Mouse (Mus musculus): ENCODE measurements at regions not wholly inside any gene's neighbourhood (a gene's known extent, or its start where the extent isn't known, plus 50 kb on each side); places are given as distances from the start of the nearest gene placed in this dataset.
A peak's percentile ranks its signal among the peaks of the same experiment; 100 is the strongest.

- no peak for DNase-seq
These were observed 51.2 kb upstream of the Fbxo11 start for GRCm38 (mm10) chr17:88116321-88116720.

- no peak for DNase-seq
These were observed 53.6 kb upstream of the Fbxo11 start for GRCm38 (mm10) chr17:88118714-88119113.

- no peak for DNase-seq
These were observed 58.6 kb upstream of the Fbxo11 start for GRCm38 (mm10) chr17:88123711-88124110.

- no peak for DNase-seq
These were observed 62.0 kb upstream of the Fbxo11 start for GRCm38 (mm10) chr17:88127126-88127525.

GRCm38 (mm10) chr17:88131297-88131696 is 66.2 kb upstream of the Fbxo11 start:
- DNase-seq = no peak

GRCm38 (mm10) chr17:88131980-88132379 is 66.9 kb upstream of the Fbxo11 start:
- DNase-seq = no peak

- DNase-seq = peak; percentile 30
These were observed 67.7 kb upstream of the Fbxo11 start for GRCm38 (mm10) chr17:88132601-88133346.

- no peak for DNase-seq
These were observed 69.5 kb upstream of the Fbxo11 start for GRCm38 (mm10) chr17:88134546-88134945.

GRCm38 (mm10) chr17:88141538-88141937 is 76.4 kb upstream of the Fbxo11 start:
- DNase-seq = no peak

- no peak for DNase-seq
These were observed 76.9 kb upstream of the Fbxo11 start for GRCm38 (mm10) chr17:88142003-88142402.

- no peak for DNase-seq
These were observed 77.7 kb upstream of the Fbxo11 start for GRCm38 (mm10) chr17:88142809-88143208.

- no peak for DNase-seq
These were observed 78.4 kb upstream of the Fbxo11 start for GRCm38 (mm10) chr17:88143378-88143943.

- DNase-seq = no peak
These were observed 93.5 kb upstream of the Fbxo11 start for GRCm38 (mm10) chr17:88158550-88158949.

- no peak for DNase-seq
These were observed 94.1 kb upstream of the Fbxo11 start for GRCm38 (mm10) chr17:88159212-88159668.

GRCm38 (mm10) chr17:88159851-88160676 is 95.0 kb upstream of the Fbxo11 start:
- no peak for DNase-seq

- no peak for DNase-seq
These were observed 95.5 kb upstream of the Fbxo11 start for GRCm38 (mm10) chr17:88160677-88161001.

GRCm38 (mm10) chr17:88161766-88162165 is 96.7 kb upstream of the Fbxo11 start:
- DNase-seq = no peak

GRCm38 (mm10) chr17:88164805-88165204 is 99.7 kb upstream of the Fbxo11 start:
- no peak for DNase-seq

- no peak for DNase-seq
These were observed 100.7 kb upstream of the Fbxo11 start for GRCm38 (mm10) chr17:88165811-88166210.

GRCm38 (mm10) chr17:88168262-88169096 is 103.4 kb upstream of the Fbxo11 start:
- no peak for DNase-seq

- DNase-seq = no peak
These were observed 106.5 kb upstream of the Fbxo11 start for GRCm38 (mm10) chr17:88171606-88172005.

- no peak for DNase-seq
These were observed 108.4 kb upstream of the Fbxo11 start for GRCm38 (mm10) chr17:88173354-88174032.
